8 mouse cellular contexts compared by ENCODE assay signal in genomic region chr11:66122017-66122416, GRCm38 (mm10). TPM values are rescaled to one million over a fixed set of nuclear protein-coding genes. Genes with fewer than 3 reads are reported as not detected.
DNase-seq lines count a peak whose midpoint lies in the region; ATAC-seq and TF ChIP-seq lines count a peak whose summit lies in the region.
"Had no signal": no experiment of that assay in that cellular context is flagged by ENCODE, and none has a peak within 500 bp of the region (broad histone marks: within the 10 kb centered on the region; RNA-seq: fewer than 3 reads in every experiment).

No protein-coding gene starts in this region.

- H3K4me3 ChIP-seq in thymus, adult 2 months (ENCODE audit: control insufficient read depth, insufficient read depth, low read length): no peak overlapping the region
- no peak overlapping the region for H3K4me3 ChIP-seq in hindbrain, embryonic 16.5 days (ENCODE audit: low read length)
- H3K4me3 ChIP-seq in liver, embryonic 11.5 days (ENCODE audit: low read depth, low read length): no peak overlapping the region
- H3K4me3 ChIP-seq: heart, embryonic 15.5 days had no signal

- H3K9ac ChIP-seq in hindbrain, embryonic 16.5 days (ENCODE audit: low read depth, low read length): no peak overlapping the region
- H3K9ac ChIP-seq in liver, embryonic 11.5 days (ENCODE audit: low read depth, low read length): no peak overlapping the region
- H3K9ac ChIP-seq: heart, embryonic 15.5 days had no signal

- TF ChIP-seq CTCF in thymus, adult 2 months (IDR thresholded peaks at IDR 0.05; ENCODE audit: borderline replicate concordance, control insufficient read depth, extremely low read depth, insufficient read depth, low read length, poor library complexity): no peak

- H3K4me2 ChIP-seq in hindbrain, embryonic 16.5 days (ENCODE audit: low read length): no peak overlapping the region
- no peak overlapping the region for H3K4me2 ChIP-seq in liver, embryonic 11.5 days
- H3K4me2 ChIP-seq: heart, embryonic 15.5 days had no signal

- H3K27me3 ChIP-seq in thymus, adult 2 months (ENCODE audit: control insufficient read depth, insufficient read depth, low read length): no peaks in the 10 kb centered on the region
- no peaks in the 10 kb centered on the region for H3K27me3 ChIP-seq in hindbrain, embryonic 16.5 days (replicated peaks; ENCODE audit: control insufficient read depth, insufficient read depth, low read length)
- no peaks in the 10 kb centered on the region for H3K27me3 ChIP-seq in liver, embryonic 11.5 days (replicated peaks; ENCODE audit: control insufficient read depth, insufficient read depth, low read length)

- no peaks in the 10 kb centered on the region for H3K9me3 ChIP-seq in hindbrain, embryonic 16.5 days (ENCODE audit: control insufficient read depth, low read length)
- no peaks in the 10 kb centered on the region for H3K9me3 ChIP-seq in liver, embryonic 11.5 days (ENCODE audit: control insufficient read depth, low read length)
- H3K9me3 ChIP-seq: heart, embryonic 15.5 days had no signal

- 0 out of 2 replicates have a peak, but pooled peaks have one; percentile 69 for ATAC-seq in hindbrain, embryonic 16.5 days
- no peak for ATAC-seq in liver, embryonic 11.5 days (replicated peaks; ENCODE audit: low FRiP score)

- H3K27ac ChIP-seq in thymus, adult 2 months (ENCODE audit: control insufficient read depth, insufficient read depth, low read length): no peak overlapping the region
- no peak overlapping the region for H3K27ac ChIP-seq in hindbrain, embryonic 16.5 days (ENCODE audit: low read depth, low read length)
- no peak overlapping the region for H3K27ac ChIP-seq in liver, embryonic 11.5 days (ENCODE audit: low read depth, low read length)
- H3K27ac ChIP-seq: heart, embryonic 15.5 days had no signal

- peak; percentile 3 for DNase-seq in thymus, adult 2 months
- no peak for DNase-seq in thymus, adult 18-20 months
- DNase-seq in adrenal gland, postnatal 10 days: peak; percentile 71
- DNase-seq in embryo, embryonic 10 days (ENCODE audit: low spot score): peak; percentile 67
- DNase-seq in liver, embryonic 11.5 days (ENCODE audit: low spot score): peak; percentile 31
- peak; percentile 75 to 83 for DNase-seq in right cerebral cortex, adult 2 months (ENCODE audit: low spot score in 2 of 2)

- WGBS in thymus, adult 2 months: 23% methylated on average over 3 of the region's 3 CpGs
- WGBS in hindbrain, embryonic 16.5 days: 18% methylated on average over 3 of the region's 3 CpGs
- 27% methylated on average over 3 of the region's 3 CpGs for WGBS in liver, embryonic 11.5 days

- no peaks in the 10 kb centered on the region for H3K36me3 ChIP-seq in thymus, adult 2 months (ENCODE audit: control insufficient read depth, insufficient read depth, low read length)
- H3K36me3 ChIP-seq in hindbrain, embryonic 16.5 days (ENCODE audit: control insufficient read depth, insufficient read depth, low read length): no peaks in the 10 kb centered on the region
- H3K36me3 ChIP-seq in liver, embryonic 11.5 days (ENCODE audit: control insufficient read depth, insufficient read depth, low read length): no peaks in the 10 kb centered on the region
- H3K36me3 ChIP-seq: heart, embryonic 15.5 days had no signal

- no peaks in the 10 kb centered on the region for H3K4me1 ChIP-seq in thymus, adult 2 months (replicated peaks; ENCODE audit: control insufficient read depth, insufficient read depth, low read length)
- no peaks in the 10 kb centered on the region; the same call in 1 of the 2 replicates for H3K4me1 ChIP-seq in hindbrain, embryonic 16.5 days (ENCODE audit: control insufficient read depth, insufficient read depth, low read depth, low read length)
- no peaks in the 10 kb centered on the region for H3K4me1 ChIP-seq in liver, embryonic 11.5 days (replicated peaks; ENCODE audit: control insufficient read depth, insufficient read depth, low read length)
- H3K4me1 ChIP-seq: heart, embryonic 15.5 days had no signal

- no peak for TF ChIP-seq POLR2A in thymus, adult 2 months (IDR thresholded peaks at IDR 0.05; ENCODE audit: control insufficient read depth, extremely low read depth, insufficient read depth, low read length, poor library complexity)

RNA-seq across cellular contexts. Expression of gene Dnah9, which starts 46.3 kb away (rescaled TPM):
- 1.4 and 2.8 TPM in 2 replicates for polyA plus RNA-seq in thymus, adult 2 months (2012; rRNA removed)
- under 1 TPM in 1 of 2 experiments, not detected in 1; 0.09 TPM for total RNA-seq in adrenal gland, postnatal 10 days (2021)
- polyA plus RNA-seq in hindbrain, embryonic 16.5 days (2015; fragmentation: Nextera tagmentation; extraction: Ambion mirVana): 2.9 and 3.0 TPM in 2 replicates
- 0.03 TPM in 1 of 2 replicates, not detected in the other for polyA plus RNA-seq in liver, embryonic 11.5 days (2014; fragmentation: Nextera tagmentation; extraction: Ambion mirVana)

Comparison
In these comparisons a context has a peak if more than half of its experiments do, and no peak if none do; other contexts are left out.
1. DNase-seq: peak in thymus, adult 2 months (single experiment), adrenal gland, postnatal 10 days (single experiment), embryo, embryonic 10 days (single experiment), liver, embryonic 11.5 days (single experiment) and right cerebral cortex, adult 2 months (2 of 2); none in thymus, adult 18-20 months (0 of 2).